Mouse (Mus musculus): ENCODE data around the gene Defb3.
"Not testable (repeated sequence)": the region's sequence is repeated elsewhere in the genome, so short reads cannot be mapped to it uniquely, and the experiment has no call there.

Defb3 gene

DNA sequence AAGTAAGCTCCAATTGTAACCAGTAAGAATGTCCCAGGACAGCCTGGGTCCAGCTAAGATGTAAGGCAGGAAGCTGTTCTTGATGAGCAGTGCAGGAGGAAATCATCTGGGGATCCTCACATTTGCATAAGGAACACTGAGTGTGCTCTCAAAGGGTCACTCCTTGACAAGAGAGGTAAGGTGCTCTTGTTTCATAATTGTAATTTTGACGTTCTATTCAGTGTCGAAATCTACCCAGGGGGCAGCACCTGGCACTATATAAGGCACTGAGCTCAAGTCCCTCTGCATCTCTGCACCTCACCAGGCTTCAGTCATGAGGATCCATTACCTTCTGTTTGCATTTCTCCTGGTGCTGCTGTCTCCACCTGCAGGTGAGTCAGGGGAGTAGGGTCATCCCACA lies at the start of gene Defb3:
Gene Defb3, plus strand, starts transcription at position 301 of the 400 bp plus-strand sequence.
- not testable (repeated sequence) for DNase-seq (ENCODE audit: low spot score)

DNA sequence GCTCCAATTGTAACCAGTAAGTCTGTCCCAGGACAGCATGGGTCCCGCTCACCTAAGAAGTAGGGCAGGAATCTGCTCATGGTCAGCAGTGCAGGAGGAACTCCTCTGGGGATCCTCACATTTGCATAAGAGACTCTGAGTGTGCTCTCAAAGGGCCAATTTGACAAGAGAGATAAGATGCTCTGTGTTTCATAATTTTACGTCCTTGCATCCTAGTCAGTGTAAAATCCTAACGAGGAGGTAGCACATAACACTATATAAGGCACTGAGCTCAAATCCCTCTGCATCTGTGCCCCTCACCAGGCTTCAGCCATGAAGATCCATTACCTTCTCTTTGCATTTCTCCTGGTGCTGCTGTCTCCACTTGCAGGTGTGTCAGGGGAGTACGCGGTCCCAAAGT lies 45.9 kb upstream of the Defb3 start, which contains the start of gene Defb5:
Gene Defb5, plus strand, starts transcription at position 301 of the 400 bp plus-strand sequence.
- no peak for DNase-seq (ENCODE audit: low spot score)

DNA sequence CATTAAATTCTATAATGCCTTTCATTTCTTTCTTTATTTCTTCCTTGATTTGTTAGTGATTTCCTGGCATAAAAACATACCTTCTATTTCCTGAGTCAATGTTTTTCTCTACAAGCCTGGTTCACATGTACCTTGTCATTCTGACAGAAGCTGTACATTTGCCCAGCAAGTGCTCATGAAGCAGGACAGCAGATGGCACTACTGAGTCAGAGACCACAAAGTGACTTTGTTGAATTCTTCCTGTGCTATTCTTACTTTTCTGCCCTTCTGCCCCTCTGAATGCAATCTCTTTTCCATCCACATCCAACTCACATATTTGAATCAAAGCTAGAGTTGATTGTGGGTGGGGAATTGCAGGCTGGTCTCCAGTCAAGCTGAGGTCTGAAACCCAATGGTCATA lies 35.0 kb upstream of the Defb3 start:
- DNase-seq (ENCODE audit: low spot score), result no peak

DNA sequence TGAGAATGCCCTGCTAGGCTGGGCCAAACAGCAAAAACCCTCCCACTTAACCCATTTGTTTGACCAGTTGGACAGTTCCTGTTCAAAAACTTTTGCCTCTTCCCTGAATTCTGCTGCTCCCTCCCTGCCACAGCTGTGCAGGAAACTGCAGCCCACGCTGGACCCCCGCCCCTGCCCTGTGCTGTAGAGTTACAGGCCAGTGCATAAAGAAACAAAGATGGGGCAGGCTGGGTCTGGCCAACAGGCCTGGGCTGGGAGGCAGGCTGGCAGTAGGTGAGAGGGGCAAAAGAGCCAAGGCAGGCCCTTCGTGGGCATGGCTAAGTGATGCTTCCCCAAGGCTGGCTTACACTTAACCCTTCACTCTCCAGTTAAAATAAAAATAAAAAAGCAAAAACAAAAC lies 33.5 kb upstream of the Defb3 start:
- no peak for DNase-seq (ENCODE audit: low spot score)

DNA sequence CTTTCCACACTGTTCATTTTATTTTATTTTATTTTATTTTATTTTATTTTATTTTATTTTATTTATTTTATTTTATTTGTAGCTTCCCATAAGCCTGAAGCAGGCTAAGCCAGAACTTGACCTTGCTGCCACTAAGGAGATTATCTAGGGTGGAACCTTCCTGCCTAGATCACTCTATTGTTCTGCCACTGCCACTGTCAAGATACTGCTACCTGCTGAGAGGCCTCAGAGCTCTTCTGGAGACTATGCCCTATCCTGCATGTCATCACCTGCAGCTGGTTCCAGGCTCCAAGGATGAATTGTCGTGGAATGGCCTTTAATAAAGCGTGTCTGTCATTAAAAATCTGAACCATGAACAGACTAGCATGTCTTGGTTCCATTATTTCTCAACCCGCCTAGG lies 5.2 kb downstream of the Defb3 start:
- DNase-seq (ENCODE audit: low spot score), result not testable (repeated sequence)

DNA sequence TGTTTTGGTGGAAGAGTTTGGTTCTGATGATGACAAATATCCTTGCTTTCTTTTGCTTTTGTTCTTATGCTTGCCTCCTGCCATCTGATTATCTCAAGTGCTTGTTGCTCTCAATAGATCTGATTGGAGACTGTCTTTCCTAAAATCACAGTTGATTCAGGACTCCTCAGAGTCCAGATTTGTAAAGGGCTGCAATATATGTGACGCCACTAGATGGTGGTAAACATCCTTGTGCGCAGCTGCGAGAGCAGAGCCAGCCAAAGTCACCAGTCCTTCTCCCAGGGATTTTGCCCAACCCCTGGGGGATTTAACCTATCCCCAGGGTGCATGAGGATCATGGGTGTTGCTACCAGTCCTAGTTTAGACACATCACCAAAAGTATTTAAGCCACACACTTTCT lies 38.7 kb downstream of the Defb3 start:
- DNase-seq (ENCODE audit: low spot score), result no peak

Measured in spleen, adult 12 weeks (tissue).